Mouse (Mus musculus): ENCODE results near the gene Dffa.

DNA sequence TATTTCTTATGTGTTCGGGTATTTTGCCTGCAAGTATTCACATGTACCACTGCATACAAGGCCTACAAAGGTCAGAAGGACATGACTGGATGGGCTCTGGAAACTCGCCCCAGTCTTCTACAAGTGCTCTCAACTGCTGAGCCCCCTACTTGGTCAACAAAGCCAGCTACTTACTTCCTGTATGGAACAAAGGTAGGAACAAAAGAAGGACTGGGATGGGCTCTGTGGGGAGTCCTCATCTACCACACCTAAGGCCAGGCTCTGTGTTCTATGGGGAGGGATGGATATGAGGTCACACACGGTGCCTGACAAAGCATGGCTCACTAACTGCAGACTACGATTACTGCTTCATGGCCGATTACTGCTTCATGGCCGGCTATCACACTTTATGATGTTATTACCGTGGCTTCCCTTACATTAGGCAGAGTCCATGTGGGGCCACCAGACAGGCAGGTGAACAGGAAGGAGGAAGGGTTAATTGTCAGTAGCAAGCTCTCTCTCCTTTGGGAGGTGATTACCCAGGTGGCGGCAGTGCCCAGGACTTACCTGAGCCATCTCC is 53.5 kb downstream of the Dffa start:
- TF ChIP-seq JUND (conservative IDR thresholded peaks at IDR 0.05; ENCODE audit: low read depth, low read length) (no peak), CTCF (conservative IDR thresholded peaks at IDR 0.05 in 1 of 2, IDR thresholded peaks at IDR 0.05 in 1 of 2; ENCODE audit: low read depth in 2 of 2, low read length in 2 of 2) (no peak), USF2 (conservative IDR thresholded peaks at IDR 0.05; ENCODE audit: low read depth, low read length) (no peak), TBP (conservative IDR thresholded peaks at IDR 0.05; ENCODE audit: low read depth, low read length) (no peak), MXI1 (IDR thresholded peaks at IDR 0.05; ENCODE audit: low read depth, low read length) (no peak), POLR2A (IDR thresholded peaks at IDR 0.05; ENCODE audit: low read depth, low read length) (no peak), HCFC1 (IDR thresholded peaks at IDR 0.05; ENCODE audit: low read depth, low read length) (no peak), RAD21 (IDR thresholded peaks at IDR 0.05; ENCODE audit: low read depth, low read length) (no peak), CHD2 (IDR thresholded peaks at IDR 0.05; ENCODE audit: low read length) (no peak), E2F4 (IDR thresholded peaks at IDR 0.05; ENCODE audit: insufficient replicate concordance, low read depth, low read length) (no peak), GABPA (IDR thresholded peaks at IDR 0.05; ENCODE audit: insufficient replicate concordance, low read depth, low read length) (no peak), ZKSCAN1 (IDR thresholded peaks at IDR 0.05; ENCODE audit: borderline replicate concordance, low read depth, low read length) (no peak)

Data from CH12.LX (cell line).